Mouse (Mus musculus) intestine, postnatal 0 days (tissue): ENCODE measurements around the gene Daglb. TPM values are rescaled to one million over a fixed set of nuclear protein-coding genes. Genes with fewer than 3 reads are reported as not detected.

Source experiments
- ATAC-seq: fragments of 200-750 bp; cut with Nextera tagmentation; 2 replicates; pipeline ENCODE4 v1.8.0; 2017; ENCODE audit warnings: mild to moderate bottlenecking, moderate TSS enrichment, moderate library complexity
- H3K27ac ChIP-seq: fragments of 300-500 bp; sonication (generic); 2 replicates; pipeline ENCODE4 v1.5.1; 2014; ENCODE audit warnings: mild to moderate bottlenecking, low read depth, low read length, moderate library complexity
- H3K27me3 ChIP-seq: fragments of 300-500 bp; sonication (generic); replicated peaks from 2 replicates; pipeline ENCODE4 v1.6.1; 2014; ENCODE audit warnings: low read length, mixed read lengths; ENCODE audit not compliant: control insufficient read depth, insufficient read depth
- H3K36me3 ChIP-seq: fragments of 300-500 bp; sonication (generic); 2 replicates; pipeline ENCODE4 v1.6.1; 2014; ENCODE audit warnings: mild to moderate bottlenecking, moderate library complexity; ENCODE audit not compliant: control insufficient read depth, insufficient read depth
- H3K4me1 ChIP-seq: fragments of 300-500 bp; sonication (generic); replicated peaks from 2 replicates; pipeline ENCODE4 v1.6.1; 2014; ENCODE audit warnings: antibody characterized with exemption, low read length, mixed read lengths; ENCODE audit not compliant: control insufficient read depth, insufficient read depth
- H3K4me2 ChIP-seq: fragments of 300-500 bp; sonication (generic); replicated peaks from 2 replicates; pipeline ENCODE4 v1.6.1; 2014; ENCODE audit warnings: low read depth, mild to moderate bottlenecking, moderate library complexity
- H3K4me3 ChIP-seq: fragments of 300-500 bp; sonication (generic); 2 replicates; pipeline ENCODE4 v1.5.1; 2014; ENCODE audit warnings: low read depth, low read length
- H3K9ac ChIP-seq: fragments of 300-500 bp; sonication (generic); 2 replicates; pipeline ENCODE4 v1.6.1; 2014; ENCODE audit warnings: mild to moderate bottlenecking, low read depth, low read length
- H3K9me3 ChIP-seq: fragments of 300-500 bp; sonication (generic); 2 replicates; pipeline ENCODE4 v1.6.1; 2016; ENCODE audit warnings: mixed run types; ENCODE audit not compliant: control insufficient read depth
- CTCF ChIP-seq: sonication (generic); IDR thresholded peaks from 2 replicates; pipeline ENCODE4 v1.5.1; 2016; ENCODE audit warnings: low read depth, mild to moderate bottlenecking, control low read depth, antibody characterized with exemption, moderate library complexity
- WGBS: fragments of 180-500 bp; shearing (Covaris S2); extraction: QIAGEN DNeasy Blood & Tissue Kit; methylation state at CpG from one replicate; pipeline ENCODE4 v1.1.7; 2014; 5-methylcytosine and 5-hydroxymethylcytosine counted together
- polyA plus RNA-seq: library from polyadenylated mRNA; unstranded; fragments of >200 nt; fragmentation: Nextera tagmentation; extraction: Ambion mirVana; gene quantifications from 2 replicates; pipeline ENCODE4 v1.2.1, GENCODE M21; 2015

The Daglb gene
- polyA plus RNA-seq, 1 experiment from 2014 or later = 10.6 TPM

- 0 out of 2 replicates have a peak, but pooled peaks cover 7% of the 10 kb centered on the region for H3K4me1 ChIP-seq
- no peaks in the 10 kb centered on the region for H3K27me3 ChIP-seq
Measured at GRCm38 (mm10) chr5:143441753-143442152, 22.6 kb upstream of the Daglb start.

DNA sequence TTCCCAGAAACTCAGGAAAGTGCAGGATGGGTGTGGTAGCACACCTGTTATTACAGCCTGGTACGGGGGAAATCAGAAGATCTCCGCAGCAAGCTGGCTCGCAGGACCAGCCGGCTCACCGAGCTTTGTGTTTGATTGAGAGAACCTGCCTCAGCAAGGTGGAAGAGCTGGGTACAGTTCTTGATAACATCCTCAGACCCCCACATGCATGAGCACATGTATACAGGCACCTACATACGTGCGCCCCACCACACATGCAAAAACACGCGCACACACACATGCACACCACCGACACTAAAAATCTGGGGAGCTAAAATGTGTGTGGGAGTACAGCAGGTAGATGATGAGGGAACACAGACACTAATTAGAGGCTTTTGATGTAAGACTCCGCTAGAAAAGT, 713 bp upstream of the Daglb start:
- Histone ChIP-seq H3K9me3 (no peaks in the 10 kb centered on the region), H3K4me2 (peak overlapping the region; percentile 95), H3K27ac (peak overlapping the region; percentile 70; the same call in 1 of the 2 replicates), H3K9ac (no peak overlapping the region), H3K27me3 (no peaks in the 10 kb centered on the region), H3K4me1 (peaks cover 7% of the 10 kb centered on the region; the same call in 1 of the 2 replicates), H3K4me3 (peak overlapping the region; percentile 78), H3K36me3 (peaks cover 10% of the 10 kb centered on the region)
- ATAC-seq = no peak
- TF ChIP-seq CTCF = no peak
- WGBS = 55% methylated on average over 11 of the region's 11 CpGs

More at GRCm38 (mm10) chr5:143441753-143442152, 22.6 kb upstream of the Daglb start:
- 50% methylated on average over 12 of the region's 12 CpGs for WGBS
- Histone ChIP-seq H3K9ac (no peak overlapping the region), H3K4me3 (no peak overlapping the region), H3K27ac (peak overlapping the region; percentile 41), H3K36me3 (no peaks in the 10 kb centered on the region), H3K4me2 (no peak overlapping the region), H3K9me3 (no peaks in the 10 kb centered on the region)
- no peak for TF ChIP-seq CTCF
- peak; percentile 42 for ATAC-seq

DNA sequence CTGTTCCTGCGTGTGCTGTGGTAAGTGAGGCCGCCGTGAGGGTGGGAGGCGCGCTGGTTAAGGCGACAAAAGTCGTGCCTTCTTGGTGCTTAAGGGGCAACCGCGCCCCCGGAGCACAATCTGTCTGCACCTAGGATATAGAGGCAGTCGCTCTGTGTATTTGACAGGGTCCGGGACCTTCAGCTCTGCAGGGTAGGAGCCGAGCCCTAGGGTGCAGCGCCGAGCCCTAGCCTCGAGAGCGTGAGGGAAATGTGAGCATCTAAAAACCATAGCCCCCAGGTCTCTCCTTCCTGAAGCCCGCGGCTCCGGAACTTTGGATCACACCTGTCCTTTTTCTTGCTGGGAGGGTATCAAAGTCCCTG, 354 bp downstream of the Daglb start:
- Histone ChIP-seq H3K27ac (peak overlapping the region; percentile 70), H3K4me3 (peak overlapping the region; percentile 78), H3K9ac (peak overlapping the region; percentile 69), H3K4me1 (peaks cover 7% of the 10 kb centered on the region; the same call in 1 of the 2 replicates), H3K27me3 (no peaks in the 10 kb centered on the region), H3K4me2 (peak overlapping the region; percentile 95), H3K9me3 (no peaks in the 10 kb centered on the region), H3K36me3 (peaks cover 17% of the 10 kb centered on the region)
- ATAC-seq = peak; percentile 39; the same call in 1 of the 2 replicates
- TF ChIP-seq CTCF = no peak
- under 1% methylated on average over 20 of the region's 20 CpGs for WGBS

- H3K27ac ChIP-seq = peak overlapping the region; percentile 70; the same call in 1 of the 2 replicates
Measured at GRCm38 (mm10) chr5:143465156-143466085, 1.0 kb downstream of the Daglb start.

DNA sequence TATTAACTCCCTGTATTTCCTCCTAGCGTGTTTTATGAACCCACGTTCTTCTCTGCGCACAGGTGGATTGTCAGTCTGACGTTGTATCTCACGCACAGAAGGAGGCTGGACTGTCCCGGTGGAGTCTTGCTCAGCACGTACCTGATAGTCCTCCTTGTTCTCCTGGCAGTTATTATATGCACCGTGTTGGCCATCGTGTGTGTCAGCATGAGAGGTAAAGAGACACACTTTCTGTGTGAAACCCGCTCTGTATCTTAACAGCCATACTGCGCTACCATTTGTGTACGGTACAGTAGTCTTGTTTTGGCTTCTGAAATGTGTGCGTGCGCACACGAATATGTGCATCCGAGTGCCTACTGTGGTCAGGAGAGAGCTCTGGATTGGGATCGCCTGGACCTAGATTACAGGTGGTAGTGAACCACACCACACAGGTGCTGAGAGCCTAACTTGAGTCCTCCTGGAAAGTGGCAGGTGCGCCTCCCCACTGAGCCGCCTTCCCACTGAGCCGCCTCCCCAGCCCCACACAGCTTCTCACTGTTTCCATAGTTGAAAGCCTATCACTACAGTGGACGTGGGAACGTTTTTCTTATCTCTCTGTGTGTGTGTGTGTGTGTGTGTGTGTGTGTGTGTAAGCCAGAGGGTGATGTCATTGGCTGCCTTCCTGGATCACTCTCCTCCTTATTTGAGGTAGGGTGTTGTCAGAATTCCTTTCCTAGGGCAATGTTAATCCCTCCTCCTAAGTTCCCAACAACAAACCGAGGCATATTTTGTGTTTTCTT, 2.7 kb downstream of the Daglb start:
- WGBS = 65% methylated on average over 23 of the region's 23 CpGs
- H3K9ac ChIP-seq = no peak overlapping the region
- TF ChIP-seq CTCF = no peak
- H3K4me2 ChIP-seq = 0 out of 2 replicates have a peak overlapping the region, but pooled peaks have one; percentile 35
- no peaks in the 10 kb centered on the region for H3K9me3 ChIP-seq
- H3K27me3 ChIP-seq = no peaks in the 10 kb centered on the region
- peaks cover 34% of the 10 kb centered on the region for H3K36me3 ChIP-seq
- H3K27ac ChIP-seq = peak overlapping the region; percentile 46; the same call in 1 of the 2 replicates
- no peak overlapping the region for H3K4me3 ChIP-seq
- ATAC-seq = peak; percentile 81
- H3K4me1 ChIP-seq = peaks cover 7% of the 10 kb centered on the region; the same call in 1 of the 2 replicates

More at GRCm38 (mm10) chr5:143465156-143466085, 1.0 kb downstream of the Daglb start:
- Histone ChIP-seq H3K4me1 (peaks cover 7% of the 10 kb centered on the region; the same call in 1 of the 2 replicates), H3K4me2 (peak overlapping the region; percentile 95), H3K4me3 (peak overlapping the region; percentile 78), H3K9ac (0 out of 2 replicates have a peak overlapping the region, but pooled peaks have one; percentile 69), H3K9me3 (no peaks in the 10 kb centered on the region), H3K27me3 (no peaks in the 10 kb centered on the region), H3K36me3 (peaks cover 24% of the 10 kb centered on the region)
- no peak for ATAC-seq
- 28% methylated on average over 23 of the region's 23 CpGs for WGBS
- TF ChIP-seq CTCF = no peak
